Mouse (Mus musculus) adrenal gland, adult (tissue): ENCODE measurements around the gene Samd13.

Source experiments
- DNase-seq, 2 experiments: peaks; one replicate each; pipeline ENCODE4 v3.0.0; 2022 to 2023; ENCODE audit warnings: low spot score in 1 of 2; ENCODE audit not compliant: inconsistent age in 2 of 2

Gene Samd13

GRCm38 (mm10) chr3:146617946-146618345, 67.4 kb downstream of the Samd13 start:
- DNase-seq: no peak

DNA sequence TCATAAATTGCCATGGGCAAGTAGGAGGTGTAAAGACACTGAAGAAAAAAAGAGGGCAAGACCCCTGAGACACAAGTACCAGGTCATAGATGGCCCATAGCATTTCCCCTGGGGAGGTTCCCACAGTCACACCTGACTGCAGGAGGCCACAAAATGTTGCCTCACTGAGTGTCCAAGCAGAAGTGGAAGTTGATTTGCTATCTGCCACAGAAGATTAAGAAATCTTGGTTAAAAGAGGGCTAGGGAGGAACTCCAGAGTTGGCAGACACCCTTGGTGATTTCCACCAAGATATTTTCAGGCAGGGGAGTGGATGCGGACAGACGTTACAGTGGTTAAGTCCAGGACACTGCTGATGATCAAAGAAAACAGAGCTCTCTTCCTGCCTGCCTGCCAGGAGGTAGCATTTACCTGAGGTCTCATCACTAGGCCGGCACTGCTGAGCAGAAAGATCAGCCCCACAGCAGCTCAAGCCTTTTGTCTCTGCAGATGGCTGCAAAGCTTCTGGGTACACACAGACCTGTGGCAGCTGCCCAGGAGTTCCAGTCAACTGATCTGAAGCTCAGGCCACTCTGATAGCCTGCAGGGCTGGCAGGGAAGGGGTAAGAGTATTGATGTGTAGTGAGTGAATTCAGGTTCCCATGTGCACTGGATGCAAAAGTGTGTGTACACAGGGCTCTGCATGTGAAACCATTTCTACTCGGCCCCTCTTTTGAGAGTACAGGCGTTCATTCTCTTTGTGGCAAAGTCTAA, 68.7 kb downstream of the Samd13 start:
- no peak for DNase-seq

DNA sequence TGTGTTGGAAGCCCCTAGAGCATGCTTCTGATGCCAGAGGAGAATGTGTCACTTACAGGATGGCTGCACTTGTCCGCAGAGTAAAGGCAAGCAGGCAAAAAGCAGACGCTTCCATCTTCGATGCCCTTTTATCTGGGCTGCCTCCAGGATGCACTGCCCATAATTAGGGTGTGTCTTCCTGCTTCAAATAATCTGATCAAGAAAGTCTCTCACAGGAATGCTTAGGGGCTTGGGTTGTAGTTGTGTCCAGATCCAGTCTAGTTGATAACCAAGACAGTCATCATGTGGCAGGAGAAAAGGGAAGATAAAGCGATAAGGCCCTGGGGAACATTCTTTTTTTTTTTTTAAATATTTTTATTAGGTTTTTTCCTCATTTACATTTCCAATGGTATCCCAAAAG, 69.9 kb downstream of the Samd13 start, which contains the start of gene Dnase2b:
TSS of gene Dnase2b (minus strand) at position 101 of the 400 bp plus-strand sequence.
- DNase-seq: no peak

DNA sequence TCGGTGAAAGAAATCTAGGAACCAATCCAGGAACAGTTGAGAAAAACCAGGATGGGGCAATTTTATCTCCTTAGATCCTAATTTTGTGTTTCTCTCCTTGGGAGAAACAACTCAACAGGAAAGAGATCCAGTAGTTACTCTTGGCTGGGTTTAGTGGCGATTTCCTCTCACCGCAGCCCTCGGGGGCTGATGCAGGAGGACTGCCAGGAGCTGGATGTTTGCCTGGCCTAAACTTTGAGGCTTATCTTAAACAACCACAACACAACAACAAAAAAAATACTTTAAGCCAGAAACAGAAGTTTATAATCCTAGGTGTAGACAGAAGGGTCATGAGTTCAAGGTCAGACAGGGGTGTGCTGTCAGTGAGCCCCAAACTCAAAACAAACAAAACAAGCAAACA, 73.6 kb downstream of the Samd13 start:
- no peak for DNase-seq

- no peak for DNase-seq
Measured at GRCm38 (mm10) chr3:146611261-146611660, 74.1 kb downstream of the Samd13 start.

- no peak for DNase-seq
Measured at GRCm38 (mm10) chr3:146610322-146610721, 75.1 kb downstream of the Samd13 start.

GRCm38 (mm10) chr3:146607368-146607767, 78.0 kb downstream of the Samd13 start:
- peak in 1 of 2 experiments; percentile 59 for DNase-seq

DNA sequence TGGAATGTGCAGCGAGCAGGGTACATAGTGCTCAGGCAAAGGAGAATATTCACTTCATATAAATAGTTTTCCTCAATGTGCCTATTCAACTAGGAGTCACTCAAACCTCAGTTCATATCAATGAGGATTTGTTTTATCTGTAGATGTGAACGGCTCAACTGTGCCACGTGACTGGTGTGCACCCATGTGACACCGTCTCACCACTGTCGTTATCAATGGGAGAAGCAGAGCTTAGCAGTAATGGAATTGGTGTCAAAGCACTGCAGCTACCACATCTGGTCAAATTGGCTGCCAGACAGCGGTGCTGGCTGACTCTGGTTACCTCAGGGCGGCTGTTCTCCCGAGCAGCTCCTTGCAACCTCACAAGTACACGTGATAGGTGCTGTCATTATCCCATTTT, 80.7 kb downstream of the Samd13 start:
- no peak for DNase-seq

- DNase-seq: no peak
Measured at GRCm38 (mm10) chr3:146602531-146602930, 82.9 kb downstream of the Samd13 start.

- DNase-seq: no peak
Measured at GRCm38 (mm10) chr3:146601205-146601604, 84.2 kb downstream of the Samd13 start.

DNA sequence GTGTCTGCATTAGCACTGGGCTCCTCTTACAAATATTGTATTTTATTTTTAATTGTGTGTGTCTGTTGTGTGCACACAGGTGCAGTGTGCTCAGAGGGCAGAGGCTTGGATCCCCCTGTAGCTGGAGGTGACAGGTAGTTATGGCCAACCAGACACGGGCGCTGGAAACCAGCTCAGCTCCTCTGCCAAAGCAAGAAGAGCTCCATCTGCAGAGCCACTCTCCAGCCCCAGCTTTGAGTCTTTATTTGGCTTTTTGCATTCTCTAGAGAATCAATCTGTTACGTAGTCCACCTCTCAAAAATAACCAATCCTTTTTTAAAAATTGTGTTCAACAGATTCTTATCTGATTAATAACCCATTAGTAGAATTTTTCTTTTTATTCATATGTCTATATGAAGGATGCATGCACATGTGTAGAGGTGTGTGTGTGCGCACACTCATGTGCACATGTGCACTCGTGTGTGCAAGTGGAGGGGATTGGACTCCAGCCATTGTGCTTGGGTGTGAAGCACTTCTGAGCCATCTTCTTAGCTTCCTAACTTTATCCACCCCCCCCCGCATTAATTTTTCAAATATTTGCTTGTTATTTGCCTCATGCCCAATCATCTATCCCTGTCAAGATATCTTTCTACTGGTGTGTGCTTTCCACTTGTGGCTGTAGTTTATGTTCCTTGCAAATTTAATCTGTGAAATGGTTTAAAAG, 86.0 kb downstream of the Samd13 start:
- DNase-seq: no peak

- DNase-seq: no peak
Measured at GRCm38 (mm10) chr3:146598411-146598810, 87.0 kb downstream of the Samd13 start.

GRCm38 (mm10) chr3:146596864-146597263, 88.5 kb downstream of the Samd13 start:
- no peak for DNase-seq

GRCm38 (mm10) chr3:146596387-146596786, 89.0 kb downstream of the Samd13 start:
- DNase-seq: no peak

- no peak for DNase-seq
Measured at GRCm38 (mm10) chr3:146595440-146595839, 90.0 kb downstream of the Samd13 start.
